Mouse (Mus musculus) heart, adult 9 months (tissue): ENCODE measurements around the gene Ntrk3.
A peak's percentile ranks its signal among the peaks of the same experiment; 100 is the strongest.

Source experiments
- DNase-seq, 2 experiments: peaks; one replicate each; pipeline ENCODE4 v3.0.0; 2022; ENCODE audit warnings: low spot score in 2 of 2

Ntrk3 gene

GRCm38 (mm10) chr7:78579461-78580234, 158.2 kb downstream of the Ntrk3 start:
- DNase-seq, result no peak

GRCm38 (mm10) chr7:78578461-78579359, 159.1 kb downstream of the Ntrk3 start:
- DNase-seq, result no peak

- no peak for DNase-seq
Observed at GRCm38 (mm10) chr7:78578111-78578460, 159.7 kb downstream of the Ntrk3 start.

DNA sequence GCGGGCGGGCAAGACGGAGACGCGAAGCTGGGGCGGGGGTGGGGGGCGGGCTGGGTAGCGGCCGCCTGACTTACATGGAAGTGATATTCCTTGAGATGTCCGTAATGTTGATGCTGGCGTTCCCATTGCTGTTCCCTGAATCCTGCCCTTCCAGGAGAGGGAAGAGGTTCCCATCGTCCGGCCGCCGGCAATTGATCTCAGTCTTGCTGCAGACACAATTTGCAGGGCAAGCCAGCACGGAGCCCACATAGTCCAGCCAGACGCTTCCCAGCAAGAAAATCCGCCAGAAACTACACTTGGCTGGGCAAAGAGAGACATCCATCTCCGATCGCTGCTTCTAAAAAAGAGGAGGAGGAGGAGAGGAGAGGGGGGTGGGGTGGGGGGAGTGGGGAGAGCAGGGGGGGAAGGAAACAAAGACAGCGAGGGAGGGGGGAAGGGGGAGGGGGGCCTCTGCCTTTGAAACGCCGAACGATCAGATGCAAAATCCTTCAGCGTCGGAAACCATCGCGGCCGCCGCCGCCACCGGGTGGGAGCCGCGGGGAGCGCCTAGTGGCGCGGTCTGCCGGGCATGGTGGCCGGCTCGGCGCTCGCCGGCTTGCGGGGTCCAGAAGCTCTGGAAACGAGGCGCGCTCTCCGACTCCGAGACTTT, 160.2 kb downstream of the Ntrk3 start:
- no peak for DNase-seq

DNA sequence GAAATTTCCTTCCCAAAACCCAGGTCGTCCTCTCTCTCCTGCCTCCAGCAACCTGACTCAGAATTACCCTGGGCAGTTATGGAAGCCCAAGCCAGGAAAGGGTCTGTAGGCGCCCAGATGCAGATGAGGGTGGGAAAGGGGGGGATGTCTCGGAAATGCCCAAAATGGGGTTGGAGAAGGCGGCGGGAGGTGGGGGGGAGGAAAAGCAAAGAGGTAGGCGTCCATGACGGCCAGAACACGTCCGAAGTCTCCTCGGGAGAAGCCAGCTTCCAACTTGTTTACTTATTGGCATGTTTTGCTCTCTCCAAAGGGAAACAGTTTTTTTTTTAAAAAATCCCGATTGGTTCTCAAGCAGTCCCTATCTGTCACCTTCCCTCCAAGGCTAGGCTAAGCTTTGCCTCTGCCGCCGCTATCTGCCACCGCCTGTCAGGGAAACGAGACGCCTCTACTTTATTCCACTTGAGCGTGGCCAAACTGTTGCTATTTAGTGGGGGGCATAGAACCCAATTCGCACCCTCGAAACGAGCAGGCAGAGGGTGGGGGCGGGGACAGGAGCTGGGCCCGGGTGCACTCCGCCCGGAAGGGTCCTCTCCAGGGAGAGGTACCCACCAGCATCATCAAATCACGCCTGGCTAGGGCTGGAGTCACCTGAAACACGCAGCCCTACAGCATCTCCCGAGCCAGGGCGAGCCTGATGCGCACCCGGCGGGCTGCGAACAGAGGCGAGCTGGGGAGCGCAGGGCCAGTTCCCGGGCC, 160.9 kb downstream of the Ntrk3 start:
- DNase-seq, result no peak

DNA sequence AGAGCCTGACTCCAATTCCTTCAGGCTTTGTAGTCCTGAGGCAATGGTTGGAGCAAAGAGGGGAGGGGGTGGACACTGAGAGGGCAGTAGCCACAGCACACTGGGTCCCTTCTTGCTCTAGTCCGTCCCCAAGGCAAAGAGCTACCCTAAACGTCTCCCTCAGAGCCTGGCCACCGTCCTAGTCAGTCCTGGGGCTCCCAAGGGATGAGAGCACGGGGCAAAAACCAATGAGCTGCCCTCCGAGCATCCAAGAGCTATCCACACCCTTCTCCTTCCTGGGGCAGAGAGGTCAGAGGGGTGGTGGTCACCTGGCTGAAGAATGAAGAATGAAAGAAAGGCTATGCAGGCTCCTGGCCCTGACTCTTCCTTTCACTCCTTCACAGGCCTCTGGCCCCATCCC, 161.6 kb downstream of the Ntrk3 start:
- DNase-seq, result no peak

GRCm38 (mm10) chr7:78575556-78575955, 162.3 kb downstream of the Ntrk3 start:
- DNase-seq, result no peak

DNA sequence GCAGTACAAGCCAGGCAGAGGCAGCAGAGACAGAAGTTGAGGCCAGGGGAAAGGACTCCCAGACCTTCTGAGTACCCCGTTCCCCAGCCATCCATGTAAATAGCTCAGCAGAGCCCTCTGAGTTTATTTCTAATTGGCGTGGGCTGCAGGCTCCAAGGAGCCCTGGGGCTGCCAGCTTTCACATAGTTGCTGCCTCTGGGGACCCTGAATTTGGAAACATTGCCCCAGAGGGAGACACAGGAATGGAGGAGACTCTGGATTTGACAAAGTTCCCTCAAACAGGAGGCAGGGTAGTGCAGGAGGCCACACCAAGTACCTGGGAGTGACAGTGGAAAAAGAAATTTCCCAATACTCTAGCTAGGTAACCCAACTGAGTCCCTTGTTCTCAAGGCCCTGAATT, 166.6 kb downstream of the Ntrk3 start:
- no peak for DNase-seq

DNA sequence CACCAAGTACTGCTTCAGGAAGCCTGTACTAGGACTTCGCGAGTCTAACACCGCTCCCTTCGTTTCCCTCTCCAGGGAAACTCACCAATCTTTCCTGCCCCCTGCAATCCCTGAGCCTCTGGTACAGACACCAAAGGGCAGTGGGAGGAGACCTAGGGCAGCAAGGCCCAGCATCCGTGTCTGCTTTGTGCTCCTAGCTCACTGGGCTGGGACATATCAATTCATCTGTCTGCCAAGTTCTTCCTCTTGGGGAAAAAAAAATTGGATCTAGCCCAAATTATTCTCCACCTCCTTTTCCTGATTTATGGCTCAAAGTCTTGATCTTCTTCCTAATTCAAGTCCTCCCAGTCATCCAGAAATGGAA, 168.6 kb downstream of the Ntrk3 start:
- no peak for DNase-seq

DNA sequence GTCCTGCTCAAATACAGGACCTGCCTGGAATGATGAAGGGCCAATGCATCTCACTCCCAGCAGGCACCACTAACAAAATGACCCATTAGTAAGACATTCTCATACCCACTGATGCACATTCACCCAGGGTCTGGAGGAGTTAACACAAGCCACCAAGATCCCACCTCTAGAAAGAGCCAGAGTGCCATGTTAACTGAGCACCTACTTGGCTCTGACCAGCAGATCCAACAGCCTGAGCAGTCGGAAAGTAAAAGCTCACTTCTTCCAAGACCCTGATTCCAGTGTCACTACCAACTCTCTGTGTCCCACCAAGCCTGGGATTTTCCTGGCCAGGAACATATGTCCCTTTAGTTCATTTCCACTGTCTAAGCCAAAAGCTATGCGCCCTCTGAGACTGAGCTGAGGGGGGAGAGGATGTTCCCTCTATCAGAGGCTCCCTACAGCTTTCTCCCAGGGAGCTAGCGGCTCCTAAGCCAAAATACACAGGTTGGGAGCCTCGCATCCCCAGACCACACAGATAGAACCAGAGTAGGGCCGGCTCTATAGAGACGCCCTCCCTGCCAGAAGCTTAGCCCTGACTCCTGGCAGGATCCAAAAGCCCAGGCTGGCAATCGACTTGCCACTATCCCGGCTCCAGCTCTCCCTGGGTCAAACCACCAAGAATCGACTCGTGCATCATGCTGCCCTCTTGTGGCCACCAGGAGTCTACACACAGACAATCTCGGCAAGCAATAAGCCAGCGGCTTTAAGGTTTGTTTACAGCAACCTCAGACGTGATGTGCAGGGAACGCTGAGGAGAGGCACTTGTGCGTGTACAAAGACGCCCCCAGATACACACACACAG, 169.2 kb downstream of the Ntrk3 start:
- DNase-seq, result peak; percentile 23 to 52

GRCm38 (mm10) chr7:78566617-78567016, 171.2 kb downstream of the Ntrk3 start:
- peak in 1 of 2 experiments; percentile 28 for DNase-seq

DNA sequence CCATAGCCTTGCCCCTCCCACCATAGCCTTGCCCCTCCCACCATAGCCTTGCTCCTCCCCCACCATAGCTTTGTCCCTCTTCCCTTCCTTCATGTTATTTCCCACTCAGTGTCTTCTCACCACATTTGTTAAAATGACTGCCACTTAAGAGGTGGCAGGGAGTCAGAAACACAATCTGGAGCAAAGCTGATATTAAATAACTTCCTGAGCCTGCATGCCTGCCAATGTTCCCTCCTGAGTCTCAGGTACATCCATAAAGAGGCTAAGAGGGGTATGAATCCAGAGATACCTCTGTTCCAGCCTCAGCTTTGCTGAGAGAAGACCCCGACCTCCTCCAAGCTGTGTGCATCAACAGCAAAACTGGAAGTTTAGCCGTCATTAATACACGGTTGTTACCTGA, 172.4 kb downstream of the Ntrk3 start:
- no peak for DNase-seq

- DNase-seq, result no peak
Observed at GRCm38 (mm10) chr7:78558503-78558902, 179.3 kb downstream of the Ntrk3 start.

DNA sequence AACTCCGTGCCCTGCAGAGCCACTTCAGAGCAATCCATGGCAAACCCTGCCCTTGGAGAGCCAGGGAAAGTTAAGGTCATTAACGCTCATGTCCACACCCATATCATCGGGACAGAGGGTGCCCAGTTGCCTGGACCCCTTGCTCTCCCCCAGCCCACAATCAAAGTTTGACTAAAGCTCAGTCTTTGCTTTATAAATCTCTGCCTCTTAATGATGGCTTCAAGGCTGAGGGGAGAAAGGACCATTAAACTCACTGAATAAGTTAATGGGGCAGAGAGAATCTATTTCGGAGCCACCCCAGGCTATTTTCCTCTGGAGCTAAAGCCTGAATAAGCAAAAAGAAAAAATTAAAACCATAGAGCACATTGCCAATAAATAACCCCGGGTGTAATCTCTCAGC, 182.3 kb downstream of the Ntrk3 start:
- no peak for DNase-seq

- DNase-seq, result no peak
Observed at GRCm38 (mm10) chr7:78549461-78549860, 188.4 kb downstream of the Ntrk3 start.

GRCm38 (mm10) chr7:78548721-78549120, 189.1 kb downstream of the Ntrk3 start:
- no peak for DNase-seq

- DNase-seq, result no peak
Observed at GRCm38 (mm10) chr7:78546551-78546950, 191.3 kb downstream of the Ntrk3 start.

DNA sequence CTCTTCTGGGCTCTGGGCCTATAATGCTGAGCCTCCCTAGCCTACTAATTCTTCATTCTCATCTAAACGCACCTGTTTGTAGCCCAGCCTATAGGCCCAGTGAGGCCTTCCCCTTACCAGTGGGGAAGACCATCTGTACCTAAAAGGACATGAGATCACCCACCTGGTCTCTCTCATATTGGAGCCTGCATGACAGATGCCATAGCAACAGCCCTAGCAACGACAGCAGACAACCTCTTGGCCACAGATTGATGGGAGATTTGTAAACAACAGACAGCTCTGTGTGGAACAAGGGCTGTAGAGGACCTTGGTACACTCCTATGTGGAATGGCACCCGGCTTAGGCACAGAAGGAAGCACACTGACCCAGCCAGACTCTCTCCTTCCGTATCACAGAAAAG, 195.3 kb downstream of the Ntrk3 start:
- no peak for DNase-seq

DNA sequence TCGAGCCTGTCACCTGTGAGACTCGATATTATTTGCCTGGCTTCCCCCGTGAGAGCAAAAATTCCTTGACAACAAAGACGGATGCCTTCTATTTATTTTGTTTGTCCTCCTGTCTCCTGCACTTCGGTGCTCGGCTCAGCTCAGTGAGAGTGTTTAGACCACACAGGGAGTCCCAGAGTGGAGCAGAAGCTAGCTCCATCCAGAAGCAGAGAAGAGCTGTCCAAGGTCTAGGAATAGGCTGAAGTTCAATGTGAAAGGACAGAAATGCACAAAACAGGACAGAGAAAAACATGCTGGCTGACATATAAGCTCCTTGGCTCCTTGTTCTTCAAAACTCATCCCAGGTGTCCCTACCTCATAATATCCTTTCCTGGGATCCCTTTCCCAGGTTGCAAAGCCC, 207.5 kb downstream of the Ntrk3 start:
- DNase-seq, result no peak

DNA sequence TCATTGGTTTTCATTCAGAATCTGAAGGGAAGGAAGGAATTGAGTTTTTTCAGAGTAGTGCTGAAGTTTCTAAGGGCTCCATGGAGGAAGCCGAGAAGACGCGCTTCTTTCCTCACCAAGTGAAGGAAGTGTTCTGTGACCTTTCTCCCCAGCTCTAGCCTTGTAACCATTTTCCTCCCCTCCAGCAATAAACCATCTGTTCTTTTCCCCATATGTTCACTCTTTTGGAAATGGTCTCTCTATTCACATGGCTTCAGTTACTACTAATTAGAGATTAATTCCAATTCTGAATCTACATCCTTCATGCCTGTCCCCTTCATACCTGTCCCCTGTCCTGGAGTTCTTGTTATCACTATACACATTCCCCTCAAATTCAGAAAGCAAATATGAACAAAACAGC, 209.8 kb downstream of the Ntrk3 start:
- DNase-seq, result no peak

GRCm38 (mm10) chr7:78527564-78527963, 210.2 kb downstream of the Ntrk3 start:
- DNase-seq, result no peak
